Mouse (Mus musculus) embryonic fibroblast, embryonic 13.5 days (primary cell): Measurements from ENCODE around the gene Map4k4.

Source experiments
- CTCF ChIP-seq: IDR thresholded peaks from 2 replicates; pipeline ENCODE4 v1.5.1; 2011; ENCODE audit warnings: mild to moderate bottlenecking, control low read depth, low read length, moderate library complexity, borderline replicate concordance; ENCODE audit not compliant: insufficient read depth
- POLR2A ChIP-seq: IDR thresholded peaks from 2 replicates; pipeline ENCODE4 v1.6.1; 2011; ENCODE audit warnings: low read depth, mild to moderate bottlenecking, control low read depth, low read length, moderate library complexity

GRCm38 (mm10) chr1:39895506-39895905, 5.2 kb upstream of the Map4k4 start:
- TF ChIP-seq CTCF (no peak), POLR2A (no peak)
